Mouse (Mus musculus) megakaryocyte, embryonic 14.5 days (primary cell): ENCODE results near the gene Pou3f4. TPM values are rescaled to one million over a fixed set of nuclear protein-coding genes. Genes with fewer than 3 reads are reported as not detected.

Source experiments
- H3K27me3 ChIP-seq: replicated peaks from 2 replicates; pipeline ENCODE3; 2012; ENCODE audit warnings: inconsistent platforms
- H3K36me3 ChIP-seq: replicated peaks from 2 replicates; pipeline ENCODE3; 2012; ENCODE audit warnings: low read length, inconsistent platforms, mixed read lengths
- H3K4me1 ChIP-seq: 2 replicates; pipeline ENCODE4 v1.6.1; 2012; ENCODE audit warnings: inconsistent platforms
- H3K4me3 ChIP-seq: replicated peaks from 2 replicates; pipeline ENCODE3; 2012; ENCODE audit warnings: moderate library complexity, mild to moderate bottlenecking, inconsistent platforms
- H3K9me3 ChIP-seq: 2 replicates; pipeline ENCODE4 v1.6.1; 2012; ENCODE audit warnings: inconsistent platforms
- FLI1 ChIP-seq: IDR thresholded peaks from 2 replicates; pipeline ENCODE4 v1.6.1; 2012; ENCODE audit warnings: low read length, inconsistent platforms, mixed read lengths
- GATA1 ChIP-seq: IDR thresholded peaks from 3 replicates; pipeline ENCODE4 v1.6.1; 2012; ENCODE audit warnings: mixed read lengths, low read length, inconsistent platforms, borderline replicate concordance
- polyA plus RNA-seq: library from polyadenylated mRNA; stranded (reverse); fragments of >175 nt; gene quantifications from 2 replicates; pipeline ENCODE4 v1.2.3, GENCODE M21; 2012; ENCODE audit warnings: low replicate concordance; ENCODE audit not compliant: insufficient read depth

The Pou3f4 gene
- polyA plus RNA-seq, 1 experiment, result not detected

- Histone ChIP-seq H3K4me3 (no peak overlapping the region), H3K36me3 (no peaks in the 10 kb centered on the region), H3K4me1 (peaks cover 13% of the 10 kb centered on the region), H3K27me3 (peaks cover 38% of the 10 kb centered on the region), H3K9me3 (peaks cover 18% of the 10 kb centered on the region)
- TF ChIP-seq GATA1, result no peak
- no peak for TF ChIP-seq FLI1
Measured at GRCm38 (mm10) chrX:110816609-110817008, 2.5 kb downstream of the Pou3f4 start.

- Histone ChIP-seq H3K4me3 (no peak overlapping the region), H3K4me1 (peaks cover 13% of the 10 kb centered on the region)
- TF ChIP-seq GATA1 (no peak), FLI1 (no peak)
Measured at GRCm38 (mm10) chrX:110817211-110817610, 3.1 kb downstream of the Pou3f4 start.

GRCm38 (mm10) chrX:110837450-110837849 is 23.4 kb downstream of the Pou3f4 start:
- Histone ChIP-seq H3K9me3 (no peaks in the 10 kb centered on the region), H3K36me3 (no peaks in the 10 kb centered on the region), H3K27me3 (no peaks in the 10 kb centered on the region), H3K4me3 (no peak overlapping the region), H3K4me1 (no peaks in the 10 kb centered on the region)
- TF ChIP-seq FLI1 (no peak), GATA1 (no peak)

More at GRCm38 (mm10) chrX:110817211-110817610, 3.1 kb downstream of the Pou3f4 start:
- Histone ChIP-seq H3K9me3 (peaks cover 18% of the 10 kb centered on the region), H3K27me3 (peaks cover 36% of the 10 kb centered on the region), H3K36me3 (no peaks in the 10 kb centered on the region)

- TF ChIP-seq FLI1 (no peak), GATA1 (no peak)
- Histone ChIP-seq H3K4me1 (no peaks in the 10 kb centered on the region), H3K9me3 (no peaks in the 10 kb centered on the region), H3K36me3 (no peaks in the 10 kb centered on the region), H3K27me3 (no peaks in the 10 kb centered on the region), H3K4me3 (no peak overlapping the region)
Measured at GRCm38 (mm10) chrX:110851300-110851699, 37.2 kb downstream of the Pou3f4 start.
